Mouse (Mus musculus): ENCODE measurements around the gene Lpar1.

DNA sequence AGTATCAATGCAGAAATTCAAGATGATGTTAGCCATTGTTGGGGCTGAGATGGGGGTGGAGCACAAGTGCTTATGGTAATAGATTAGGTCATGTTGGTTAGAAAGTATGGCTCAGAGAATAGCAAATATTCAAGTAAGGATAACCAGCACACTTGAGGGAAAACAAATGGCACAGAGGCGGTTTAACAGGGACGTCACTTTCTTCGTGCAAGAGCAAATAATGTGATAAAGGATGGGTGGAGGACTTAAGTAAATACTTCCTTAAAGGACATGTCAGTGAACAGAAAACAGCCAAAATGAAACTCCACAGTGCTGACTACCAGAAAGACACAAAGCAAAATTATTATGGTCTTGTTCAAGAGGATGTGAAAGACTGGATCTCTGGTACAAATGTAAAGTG is 42.1 kb downstream of the Lpar1 start:
- TF ChIP-seq POLR2A (IDR thresholded peaks at IDR 0.05; ENCODE audit: borderline replicate concordance, insufficient read depth, low read length) (no peak), CTCF (IDR thresholded peaks at IDR 0.05; ENCODE audit: borderline replicate concordance, insufficient read depth, low read depth, low read length) (no peak)

Data from cerebellum, adult 2 months (tissue).